Mouse (Mus musculus): ENCODE data around the gene Timp1. TPM values are rescaled to one million over a fixed set of nuclear protein-coding genes. Genes with fewer than 3 reads are reported as not detected.

Timp1 gene
- 10 to 100 TPM; 21.1 to 37.5 TPM for total RNA-seq (2021)
- long read RNA-seq, experiment 1, transcript Timp1-202 (6 exons, 883 nt), result major isoform, 8 of 15 reads
- long read RNA-seq, experiment 1, partial matches to known transcripts, result 2 of 15 reads
- long read RNA-seq, experiment 1, other reads (novel, unspliced or antisense), result 2 of 15 reads
- long read RNA-seq, experiment 2, transcript Timp1-201 (6 exons, 833 nt), result major isoform, 5 of 8 reads
- long read RNA-seq, experiment 2, partial matches to known transcripts, result 0 of 8 reads
- long read RNA-seq, experiment 2, other reads (novel, unspliced or antisense), result 0 of 8 reads

GRCm38 (mm10) chrX:20869962-20870513 is at the start of gene Timp1:
Gene Timp1 (plus strand): TSS chrX:20870166.
- DNase-seq, result peak; percentile 77 to 81

DNA sequence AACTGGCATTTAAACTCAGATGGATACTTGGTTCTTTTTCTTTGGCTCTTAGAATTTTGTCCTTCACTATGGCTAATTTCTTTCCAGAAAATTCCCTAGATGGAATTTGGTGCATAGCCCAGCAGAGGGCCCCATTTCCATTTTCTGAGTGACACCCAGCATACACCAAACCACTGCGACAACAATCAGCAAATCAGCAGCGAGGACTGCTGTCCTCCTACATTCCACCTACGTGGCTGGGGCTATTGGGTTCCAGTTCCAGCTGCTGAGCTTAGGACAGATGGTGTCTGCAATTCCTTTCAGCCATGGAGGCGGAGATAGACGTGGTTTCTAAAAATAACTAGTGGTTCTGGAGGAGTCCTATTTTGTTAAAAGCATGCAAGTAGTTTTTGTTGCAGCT is 41.0 kb upstream of the Timp1 start:
- peak; percentile 53 to 64 for DNase-seq

- no peak for DNase-seq
Measured at GRCm38 (mm10) chrX:20847232-20847631, 22.7 kb upstream of the Timp1 start.

DNA sequence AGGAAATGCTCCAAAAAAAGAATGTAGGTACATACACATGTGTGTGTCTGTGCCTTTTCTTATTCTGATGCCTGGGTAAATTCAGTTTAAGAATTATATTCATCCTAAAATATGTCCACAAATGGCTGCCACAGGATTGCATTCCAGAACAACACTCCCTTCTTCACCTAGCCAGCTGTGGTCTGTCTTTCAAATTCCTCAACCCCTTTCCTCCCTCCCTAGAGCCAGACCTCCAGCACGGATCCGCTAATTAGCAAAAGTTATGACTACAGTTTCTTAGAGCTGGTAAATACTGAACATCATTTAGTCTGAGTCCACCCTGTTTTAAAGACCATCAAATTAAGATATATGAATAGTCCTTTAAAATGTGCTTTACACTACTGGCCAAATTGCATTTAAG is 22.1 kb upstream of the Timp1 start:
- no peak for DNase-seq

DNA sequence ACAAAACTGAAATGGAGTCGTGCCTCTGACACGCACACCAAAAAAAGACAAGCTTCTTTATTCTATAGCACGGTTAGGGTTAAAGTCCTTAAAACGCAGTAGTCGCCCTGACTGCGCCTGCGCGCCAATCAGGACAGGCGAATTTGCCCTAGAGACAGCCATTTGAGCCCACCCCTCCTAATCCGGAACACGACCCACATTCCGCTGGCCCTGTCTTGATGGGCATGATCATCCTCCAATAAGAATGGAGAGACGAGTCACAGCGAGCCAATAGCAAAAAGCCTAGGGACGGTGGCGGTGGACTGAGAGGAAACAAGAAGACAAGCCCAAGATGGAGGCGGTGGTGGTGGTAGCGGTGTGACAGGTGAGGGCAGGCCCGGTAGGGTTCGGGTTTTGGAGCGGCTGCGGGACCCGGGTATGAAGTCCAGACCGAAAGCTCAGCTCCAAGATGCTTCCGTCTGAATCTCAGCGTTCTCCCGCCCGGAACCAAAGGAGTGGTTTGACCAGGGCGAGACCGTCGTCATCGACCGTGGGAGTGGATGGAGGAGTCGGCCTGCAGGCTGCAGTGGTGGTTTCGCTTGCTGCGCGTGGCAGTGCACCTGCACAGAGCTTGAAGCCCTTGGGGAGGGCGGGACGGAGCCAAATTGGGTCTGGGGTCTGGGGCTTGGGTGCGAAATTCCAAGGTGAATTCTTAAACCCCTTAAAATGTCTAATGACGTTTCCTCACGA is 21.5 kb upstream of the Timp1 start:
- peak; percentile 84 to 88 for DNase-seq

GRCm38 (mm10) chrX:20853794-20854193 is 16.2 kb upstream of the Timp1 start:
- no peak for DNase-seq

GRCm38 (mm10) chrX:20861453-20862104 is 8.4 kb upstream of the Timp1 start:
- DNase-seq, result no peak

DNA sequence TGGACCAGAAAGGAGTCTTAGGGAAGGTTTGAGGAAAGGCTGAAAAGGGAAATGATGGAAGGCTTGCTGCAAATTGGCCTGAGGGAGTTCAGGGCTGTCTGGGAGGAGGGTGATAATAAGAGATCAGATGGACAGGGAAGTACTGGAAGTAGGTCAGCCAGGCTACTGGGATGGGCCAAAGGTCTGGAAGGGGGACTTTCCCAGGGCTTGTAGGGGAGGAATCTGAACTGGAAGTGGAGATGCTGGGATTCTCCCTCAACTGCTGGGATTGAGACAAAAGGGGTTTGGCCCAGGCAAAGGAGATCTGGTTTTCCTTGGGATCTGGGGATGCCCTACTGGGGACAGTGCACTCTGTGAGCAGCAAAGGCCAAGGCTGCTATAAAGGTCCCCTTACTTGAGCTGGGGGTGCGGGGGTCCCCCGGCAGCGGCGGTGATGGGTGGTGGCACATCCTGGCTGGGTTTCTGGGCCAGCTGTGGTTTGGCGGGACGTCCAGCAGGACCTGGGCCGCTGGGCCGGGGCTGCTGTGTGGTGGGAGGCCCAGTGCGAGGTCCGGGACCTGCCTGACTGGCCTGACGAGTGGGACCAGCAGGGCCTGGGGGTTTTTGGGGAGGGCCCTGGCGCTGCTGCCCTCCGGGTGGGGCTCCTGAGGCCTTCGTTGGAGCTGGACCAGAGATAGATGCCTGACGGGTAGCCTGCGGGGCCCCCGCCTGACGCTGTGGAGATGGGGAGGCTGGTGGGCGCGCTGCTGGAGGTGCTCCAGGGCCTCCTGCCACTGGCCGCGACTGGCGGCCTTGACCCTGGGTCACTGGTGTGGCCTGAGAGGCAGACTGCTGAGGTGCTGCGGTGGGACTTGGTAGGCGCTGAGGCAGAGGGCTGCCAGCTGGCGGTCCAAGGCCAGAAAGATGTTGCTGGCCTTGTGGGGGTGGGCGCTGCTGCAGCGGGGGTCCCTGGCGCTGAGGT is 7.6 kb upstream of the Timp1 start:
- DNase-seq, result peak; percentile 22 to 24

GRCm38 (mm10) chrX:20863161-20864101 is 6.5 kb upstream of the Timp1 start:
- DNase-seq, result peak in 1 of 2 experiments; percentile 14

GRCm38 (mm10) chrX:20868091-20868490 is 1.9 kb upstream of the Timp1 start:
- DNase-seq, result no peak

- DNase-seq, result no peak
Measured at GRCm38 (mm10) chrX:20869203-20869602, 763 bp upstream of the Timp1 start.

GRCm38 (mm10) chrX:20872928-20873500 is 3.0 kb downstream of the Timp1 start:
- DNase-seq, result no peak

GRCm38 (mm10) chrX:20875241-20875640 is 5.3 kb downstream of the Timp1 start:
- no peak for DNase-seq

DNA sequence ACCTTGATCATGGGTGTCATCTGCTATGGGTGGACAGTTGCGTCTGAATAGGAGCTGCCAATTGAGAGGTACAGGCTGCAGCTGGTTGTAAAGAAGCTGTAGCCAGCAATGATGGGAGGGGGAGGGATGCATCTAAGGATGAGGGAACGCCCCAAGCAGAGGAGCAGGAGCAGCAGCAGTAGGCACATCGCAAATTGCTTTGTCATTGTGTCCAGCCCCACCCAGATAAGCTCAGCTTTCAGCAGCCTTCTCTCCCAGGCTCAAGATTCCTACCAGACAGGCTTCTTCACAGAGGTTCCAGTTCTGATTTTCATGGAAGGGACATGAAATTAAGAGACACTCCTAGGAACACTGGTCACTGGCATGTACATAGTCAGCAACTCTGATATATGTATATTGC is 40.1 kb downstream of the Timp1 start:
- DNase-seq, result no peak

DNA sequence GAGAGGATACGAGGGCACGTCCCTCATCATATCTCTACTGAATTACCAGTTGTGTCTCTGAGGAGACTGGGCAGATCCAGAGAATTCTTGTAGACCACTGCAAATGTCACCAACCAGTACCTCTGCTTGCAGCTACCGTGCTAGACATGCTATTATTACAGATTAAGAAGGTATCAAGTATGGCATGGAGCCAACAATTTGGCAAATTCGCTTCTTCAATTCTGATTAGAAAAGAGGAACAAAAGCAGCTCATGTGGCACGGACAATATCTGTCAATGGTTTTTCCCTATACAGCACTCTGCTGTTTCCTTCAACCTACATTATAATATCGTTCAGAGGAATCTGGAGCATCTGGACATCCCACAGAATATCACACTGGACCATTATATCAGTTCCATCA is 43.8 kb downstream of the Timp1 start:
- DNase-seq, result no peak

GRCm38 (mm10) chrX:20915075-20915474 is 45.1 kb downstream of the Timp1 start:
- no peak for DNase-seq

DNA sequence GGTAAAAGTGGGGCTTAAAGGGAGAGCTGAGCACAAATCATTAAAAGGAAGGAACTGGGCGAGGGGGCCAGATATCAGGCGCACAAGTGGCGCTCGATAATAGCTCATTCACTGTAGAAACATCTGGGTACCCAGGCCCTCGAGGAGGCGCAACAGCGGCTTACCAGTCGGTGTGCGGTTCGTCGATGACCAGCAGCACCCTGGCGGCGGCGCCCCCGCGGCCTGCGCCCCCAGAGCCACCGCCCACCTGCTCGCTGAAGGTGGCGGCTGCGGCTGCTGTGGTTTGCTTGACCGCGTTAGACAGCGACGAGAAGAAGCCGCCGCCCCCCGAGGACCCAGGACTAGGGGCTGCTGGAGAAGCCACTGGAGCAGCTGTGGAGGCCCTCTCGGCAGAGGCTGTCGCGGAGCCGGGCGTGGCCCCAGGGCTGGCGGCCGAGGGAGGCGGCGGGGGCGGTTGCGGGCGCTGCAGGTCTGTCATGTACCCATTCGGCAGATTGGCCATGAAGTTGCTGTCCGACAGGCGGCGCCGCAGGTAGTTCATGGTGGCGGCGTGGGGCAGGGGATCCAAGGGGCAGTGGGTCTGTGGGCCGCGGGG is 50.4 kb downstream of the Timp1 start:
- peak in 1 of 2 experiments; percentile 7 for DNase-seq

DNA sequence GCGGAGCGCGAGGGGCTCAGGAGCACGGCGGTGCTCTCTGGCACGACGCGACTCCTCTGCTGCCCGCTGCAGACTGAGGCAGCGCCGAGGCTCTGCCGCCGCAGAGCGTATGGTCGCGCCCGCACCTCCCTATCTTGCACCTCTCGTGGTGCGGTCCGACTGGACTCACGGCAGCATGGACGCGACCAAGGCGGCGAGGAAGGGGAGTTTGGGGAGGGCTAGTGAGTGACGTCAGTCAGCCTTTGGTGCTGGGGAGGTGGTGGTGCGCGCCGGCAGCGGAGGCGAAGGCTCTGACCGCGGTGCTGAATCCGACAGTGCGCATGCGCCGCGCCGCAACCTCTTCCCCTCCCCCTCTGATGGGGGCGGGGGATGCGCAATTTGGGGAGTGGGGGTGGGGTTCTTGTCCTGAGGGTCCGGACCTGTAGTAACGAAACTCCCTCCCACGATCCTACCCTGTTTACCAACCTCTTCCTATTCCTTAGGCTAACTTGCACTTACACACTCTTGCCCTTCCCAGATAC is 50.9 kb downstream of the Timp1 start, which contains the start of gene Syn1:
Syn1 (minus strand) TSS at position 161 of the 521 bp plus-strand sequence.
- DNase-seq, result peak; percentile 83 to 85

DNA sequence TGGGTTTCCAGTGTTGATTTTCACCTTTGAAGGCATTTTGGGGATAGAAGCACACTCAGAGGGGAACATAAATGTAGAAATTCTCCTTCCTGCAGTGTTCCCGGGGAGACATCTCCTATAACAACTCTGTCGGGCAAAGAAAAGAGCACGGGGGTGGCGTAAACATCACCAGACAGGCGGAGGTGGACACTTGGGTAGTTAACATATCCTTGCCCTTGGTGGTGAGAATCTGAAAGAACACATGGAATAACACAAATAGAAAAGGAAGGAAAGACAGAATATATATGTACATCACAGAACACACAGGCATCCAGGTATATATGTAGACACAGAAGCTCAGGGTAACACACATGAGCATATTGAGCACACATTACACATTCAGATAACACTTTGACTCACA is 51.4 kb downstream of the Timp1 start:
- DNase-seq, result no peak

Measured in adrenal gland, postnatal 36 days (tissue).